Mouse (Mus musculus) adrenal gland, postnatal 36 days (tissue): ENCODE data around the gene Arf3. TPM values are rescaled to one million over a fixed set of nuclear protein-coding genes. Genes with fewer than 3 reads are reported as not detected.
"Not testable (repeated sequence)": the region's sequence is repeated elsewhere in the genome, so short reads cannot be mapped to it uniquely, and the experiment has no call there.

Source experiments
- DNase-seq, 2 experiments: peaks; one replicate each; pipeline ENCODE4 v3.0.0; 2021; ENCODE audit warnings: mixed read lengths in 1 of 2
- total RNA-seq, 2 experiments: library from RNA; stranded (reverse); gene quantifications; 2 replicates each; pipeline ENCODE4 v1.2.3; 2021

Arf3 gene
- total RNA-seq, 2 experiments from 2014 or later, result 132 to 140 TPM

GRCm38 (mm10) chr15:98754125-98754524 lies 8.9 kb downstream of the Arf3 start:
- no peak for DNase-seq

DNA sequence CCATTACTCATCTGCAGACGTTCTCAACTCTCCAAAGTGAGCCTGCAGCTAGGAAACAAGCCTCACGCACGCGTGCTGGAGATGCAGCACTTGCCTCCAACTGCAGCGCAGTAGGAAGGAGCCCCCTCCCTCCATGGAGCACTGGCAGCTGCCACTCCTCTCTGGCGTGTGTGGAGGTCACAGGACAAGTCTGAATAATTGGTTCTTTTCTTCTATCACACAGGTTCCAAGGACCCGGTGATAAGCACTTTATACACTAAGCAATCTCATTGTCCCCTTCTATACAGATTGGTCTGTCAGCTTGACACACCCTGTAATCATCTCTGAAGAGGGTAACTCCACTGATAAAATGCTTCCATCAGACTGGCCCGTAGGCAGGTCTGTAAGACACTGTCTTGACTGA lies 10.0 kb downstream of the Arf3 start:
- no peak for DNase-seq

- no peak for DNase-seq
These were observed 13.9 kb downstream of the Arf3 start for GRCm38 (mm10) chr15:98749093-98749492.

DNA sequence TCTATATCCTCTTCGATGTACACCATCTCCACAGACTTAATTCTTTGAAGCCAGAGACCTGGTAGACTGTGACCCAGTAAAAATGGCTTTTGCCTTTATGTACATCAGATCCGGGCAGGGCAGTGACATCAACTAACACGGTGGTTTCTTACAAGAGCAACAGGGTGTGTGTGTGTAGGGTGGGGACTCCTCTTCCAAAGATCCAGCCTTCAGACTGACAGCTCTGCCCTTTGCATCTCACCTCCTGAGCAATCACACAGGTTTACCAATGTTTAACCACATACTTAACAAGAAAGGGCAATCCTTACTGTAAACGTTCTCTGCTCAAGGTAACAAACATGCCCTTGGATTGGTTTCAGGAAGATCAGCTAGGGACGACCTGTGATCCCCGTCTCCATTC lies 15.7 kb downstream of the Arf3 start:
- no peak for DNase-seq

- peak in 1 of 2 experiments; percentile 24 for DNase-seq
These were observed 16.6 kb downstream of the Arf3 start for GRCm38 (mm10) chr15:98746344-98746965.

DNA sequence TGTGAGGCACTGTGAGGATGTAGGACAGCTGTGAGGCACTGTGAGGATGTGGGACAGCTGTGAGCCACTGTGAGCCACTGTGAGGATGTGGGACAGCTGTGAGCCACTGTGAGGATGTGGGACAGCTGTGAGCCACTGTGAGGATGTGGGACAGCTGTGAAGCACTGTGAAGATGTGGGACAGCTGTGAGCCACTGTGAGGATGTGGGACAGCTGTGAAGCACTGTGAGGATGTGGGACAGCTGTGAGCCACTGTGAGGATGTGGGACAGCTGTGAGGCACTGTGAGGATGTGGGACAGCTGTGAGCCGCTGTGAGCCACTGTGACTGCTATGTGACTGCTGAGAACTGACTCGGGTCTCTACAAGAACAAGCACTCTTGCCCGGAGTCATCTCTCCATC lies 19.2 kb downstream of the Arf3 start:
- DNase-seq, result not testable (repeated sequence)

GRCm38 (mm10) chr15:98742766-98743428 lies 20.1 kb downstream of the Arf3 start:
- DNase-seq, result no peak

DNA sequence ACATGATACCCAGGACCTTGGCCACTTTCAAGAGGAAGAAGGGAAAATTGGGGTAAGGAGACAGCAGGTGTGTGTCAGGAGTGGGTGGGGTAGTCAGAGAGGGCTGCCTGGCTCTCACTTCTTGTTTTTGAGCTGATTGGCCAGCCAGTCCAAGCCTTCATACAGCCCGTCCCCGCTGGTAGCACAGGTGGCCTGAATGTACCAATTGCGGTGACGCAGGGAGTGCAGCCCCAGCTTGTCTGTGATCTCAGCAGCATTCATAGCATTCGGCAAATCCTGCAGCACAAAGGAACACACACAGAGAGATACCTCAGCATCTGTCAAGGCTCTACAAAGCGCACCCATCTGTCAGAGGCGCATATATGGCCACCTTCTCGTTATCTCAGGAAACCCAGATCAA lies 22.8 kb downstream of the Arf3 start:
- no peak for DNase-seq

GRCm38 (mm10) chr15:98738796-98739195 lies 24.2 kb downstream of the Arf3 start:
- no peak for DNase-seq

- DNase-seq, result peak; percentile 33 to 51
These were observed 25.1 kb downstream of the Arf3 start for GRCm38 (mm10) chr15:98737881-98738280.

- DNase-seq, result no peak
These were observed 26.5 kb downstream of the Arf3 start for GRCm38 (mm10) chr15:98736521-98736920.

DNA sequence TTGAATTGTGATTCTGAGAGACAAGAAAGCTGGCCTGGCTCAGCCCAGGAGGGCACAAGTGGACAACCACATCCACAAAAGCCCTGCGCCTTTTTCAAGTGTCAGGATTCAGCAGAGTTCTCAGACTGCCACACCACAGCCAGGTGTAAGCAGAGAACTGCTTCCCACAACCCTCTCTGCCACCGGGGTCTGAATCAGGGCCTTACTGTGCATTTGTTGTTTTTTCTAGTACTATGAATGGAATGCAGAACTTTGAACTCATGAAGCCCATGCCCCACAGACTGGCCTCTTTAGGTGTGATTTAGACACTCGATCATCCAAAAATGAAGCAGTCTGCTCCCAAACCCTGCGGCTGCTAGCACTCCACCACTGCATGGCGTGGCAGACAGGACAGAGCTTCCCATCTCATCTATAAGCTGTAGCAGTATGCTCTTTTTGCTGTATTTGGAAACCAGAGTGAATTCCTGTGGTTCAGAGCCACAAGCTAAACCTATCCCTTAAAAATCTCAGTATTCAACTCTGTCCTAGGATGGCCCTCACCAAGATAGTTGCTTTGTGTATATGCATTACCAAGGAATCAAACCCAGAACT lies 28.9 kb downstream of the Arf3 start:
- no peak for DNase-seq

GRCm38 (mm10) chr15:98733370-98733769 lies 29.6 kb downstream of the Arf3 start:
- no peak for DNase-seq

GRCm38 (mm10) chr15:98732006-98732531 lies 30.9 kb downstream of the Arf3 start:
- no peak for DNase-seq

GRCm38 (mm10) chr15:98730790-98731189 lies 32.2 kb downstream of the Arf3 start:
- no peak for DNase-seq

GRCm38 (mm10) chr15:98729791-98730545 lies 33.0 kb downstream of the Arf3 start:
- DNase-seq, result no peak

DNA sequence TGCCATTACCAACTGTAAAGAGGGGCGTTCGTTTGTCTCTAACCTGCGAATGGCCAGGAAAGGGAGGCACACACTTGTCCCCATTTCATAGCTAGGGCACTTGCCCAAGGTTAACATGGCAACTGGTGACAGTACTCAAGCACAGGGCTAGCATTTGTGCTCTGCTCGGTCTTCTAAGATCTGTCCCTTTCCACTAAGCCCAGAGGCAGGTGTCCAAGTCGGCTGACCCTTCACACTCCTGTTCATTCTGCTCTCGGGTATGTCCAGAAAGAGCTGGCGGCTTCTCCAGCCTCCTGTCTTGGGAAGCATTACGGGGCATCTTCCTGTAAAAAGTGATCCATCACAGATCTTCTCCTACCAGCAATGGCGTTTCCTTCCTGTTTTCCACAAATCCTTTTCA lies 34.6 kb downstream of the Arf3 start:
- DNase-seq, result peak; percentile 29 to 44

- peak; percentile 79 to 84 for DNase-seq
These were observed 35.3 kb downstream of the Arf3 start, which contains the start of gene Fkbp11 for GRCm38 (mm10) chr15:98727443-98728321. TSS of gene Fkbp11 (minus strand) at chr15:98728198.

- DNase-seq, result no peak
These were observed 36.3 kb downstream of the Arf3 start for GRCm38 (mm10) chr15:98726746-98727145.

DNA sequence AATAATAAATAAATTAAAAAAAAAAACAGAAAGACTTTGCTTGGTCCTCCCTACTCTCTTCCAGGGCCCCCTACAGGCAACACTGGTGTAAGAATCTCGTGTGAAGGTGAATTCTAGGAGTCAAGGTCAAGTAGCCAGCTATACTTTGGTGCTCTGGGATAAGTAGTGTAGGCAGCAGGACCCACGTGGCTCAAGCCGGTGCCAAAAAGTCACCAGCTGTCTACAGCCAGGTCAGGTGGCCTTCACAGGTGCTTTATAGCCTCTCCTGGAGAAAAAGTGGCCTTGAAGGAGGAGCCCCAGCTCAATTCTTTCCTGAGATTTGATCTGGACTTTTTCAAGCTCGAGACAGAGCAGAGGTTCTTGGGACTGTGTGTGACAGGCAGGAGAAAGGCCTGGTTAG lies 36.9 kb downstream of the Arf3 start:
- no peak for DNase-seq

GRCm38 (mm10) chr15:98724441-98724840 lies 38.6 kb downstream of the Arf3 start:
- DNase-seq, result no peak

DNA sequence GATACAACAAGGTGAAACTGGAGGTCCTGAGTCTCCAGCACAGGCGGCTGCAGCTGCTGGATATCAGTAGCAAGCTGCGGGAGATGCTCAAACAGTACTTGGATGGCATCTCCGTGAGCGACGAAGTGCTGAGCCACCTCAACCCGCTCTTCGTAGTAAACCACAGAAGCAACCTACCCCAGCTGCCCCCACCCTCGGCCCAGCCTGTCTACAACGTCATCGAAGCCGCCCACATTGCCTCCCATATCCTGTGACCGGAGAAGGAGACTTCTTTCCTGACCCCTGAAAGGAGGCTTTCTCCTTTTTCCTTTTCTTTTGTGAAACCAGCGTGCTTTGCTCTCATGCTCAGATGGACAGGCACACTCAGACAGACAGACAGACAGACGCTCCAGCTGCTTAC lies 40.2 kb downstream of the Arf3 start:
- no peak for DNase-seq
